Mouse (Mus musculus): ENCODE measurements around the gene Sympk. TPM values are rescaled to one million over a fixed set of nuclear protein-coding genes. Genes with fewer than 3 reads are reported as not detected.

Gene Sympk
- polyA plus RNA-seq, 1 experiment from 2014 or later = 50.8 TPM

GRCm38 (mm10) chr7:19044616-19045015, 20.4 kb downstream of the Sympk start:
- H3K4me2 ChIP-seq (replicated peaks) = no peak overlapping the region
- H3K9me3 ChIP-seq (replicated peaks) = no peaks in the 10 kb centered on the region
- 97% methylated on average over 6 of the region's 6 CpGs for WGBS
- no peak overlapping the region for H3K27ac ChIP-seq
- no peak for ATAC-seq (ENCODE audit: low FRiP score)
- H3K9ac ChIP-seq = no peak overlapping the region
- H3K27me3 ChIP-seq = no peaks in the 10 kb centered on the region
- no peaks in the 10 kb centered on the region for H3K4me1 ChIP-seq
- H3K4me3 ChIP-seq = no peak overlapping the region
- peaks cover 99% of the 10 kb centered on the region for H3K36me3 ChIP-seq

- Histone ChIP-seq H3K4me1 (no peaks in the 10 kb centered on the region), H3K27ac (no peak overlapping the region), H3K4me3 (no peak overlapping the region), H3K9ac (no peak overlapping the region), H3K27me3 (no peaks in the 10 kb centered on the region), H3K9me3 (replicated peaks) (no peaks in the 10 kb centered on the region), H3K36me3 (peaks cover 99% of the 10 kb centered on the region), H3K4me2 (replicated peaks) (no peak overlapping the region)
- peak; percentile 19; the same call in 1 of the 2 replicates for ATAC-seq (ENCODE audit: low FRiP score)
- 93% methylated on average over 11 of the region's 11 CpGs for WGBS
Observed at GRCm38 (mm10) chr7:19046286-19047069, 22.3 kb downstream of the Sympk start.

- Histone ChIP-seq H3K27me3 (no peaks in the 10 kb centered on the region), H3K9ac (peak overlapping the region; percentile 2; the same call in 1 of the 2 replicates), H3K9me3 (replicated peaks) (no peaks in the 10 kb centered on the region), H3K4me1 (no peaks in the 10 kb centered on the region), H3K36me3 (peaks cover 98% of the 10 kb centered on the region), H3K4me2 (replicated peaks) (no peak overlapping the region), H3K27ac (no peak overlapping the region), H3K4me3 (no peak overlapping the region)
- no peak for ATAC-seq (ENCODE audit: low FRiP score)
- WGBS = 91% methylated on average over 14 of the region's 14 CpGs
Observed at GRCm38 (mm10) chr7:19048006-19048527, 23.9 kb downstream of the Sympk start.

- no peak overlapping the region for H3K9ac ChIP-seq
- H3K4me3 ChIP-seq = no peak overlapping the region
- H3K27ac ChIP-seq = no peak overlapping the region
- no peaks in the 10 kb centered on the region for H3K9me3 ChIP-seq (replicated peaks)
- ATAC-seq (ENCODE audit: low FRiP score) = no peak
- no peaks in the 10 kb centered on the region for H3K27me3 ChIP-seq
- 87% methylated on average over 5 of the region's 5 CpGs for WGBS
- H3K36me3 ChIP-seq = peaks cover 87% of the 10 kb centered on the region
- 0 out of 2 replicates have a peak, but pooled peaks cover 2% of the 10 kb centered on the region for H3K4me1 ChIP-seq
- H3K4me2 ChIP-seq (replicated peaks) = no peak overlapping the region
Observed at GRCm38 (mm10) chr7:19049252-19049651, 25.1 kb downstream of the Sympk start.

GRCm38 (mm10) chr7:19050172-19050571, 26.0 kb downstream of the Sympk start:
- ATAC-seq (ENCODE audit: low FRiP score) = no peak
- Histone ChIP-seq H3K4me3 (no peak overlapping the region), H3K36me3 (peaks cover 77% of the 10 kb centered on the region), H3K4me2 (replicated peaks) (no peak overlapping the region), H3K27ac (no peak overlapping the region), H3K27me3 (no peaks in the 10 kb centered on the region), H3K9me3 (replicated peaks) (no peaks in the 10 kb centered on the region), H3K9ac (no peak overlapping the region), H3K4me1 (peaks cover 7% of the 10 kb centered on the region; the same call in 1 of the 2 replicates)
- WGBS = 92% methylated on average over 8 of the region's 8 CpGs

- H3K4me3 ChIP-seq = no peak overlapping the region
- WGBS = 71% methylated on average over 4 of the region's 4 CpGs
- H3K9ac ChIP-seq = no peak overlapping the region
- H3K27me3 ChIP-seq = no peaks in the 10 kb centered on the region
- H3K9me3 ChIP-seq (replicated peaks) = no peaks in the 10 kb centered on the region
- no peak overlapping the region for H3K4me2 ChIP-seq (replicated peaks)
- ATAC-seq (ENCODE audit: low FRiP score) = no peak
- no peak overlapping the region for H3K27ac ChIP-seq
- peaks cover 7% of the 10 kb centered on the region; the same call in 1 of the 2 replicates for H3K4me1 ChIP-seq
- peaks cover 68% of the 10 kb centered on the region for H3K36me3 ChIP-seq
Observed at GRCm38 (mm10) chr7:19051161-19051560, 27.0 kb downstream of the Sympk start.

GRCm38 (mm10) chr7:19052345-19053135, 28.4 kb downstream of the Sympk start:
- no peak overlapping the region; the same call in 1 of the 2 replicates for H3K9ac ChIP-seq
- H3K4me3 ChIP-seq = no peak overlapping the region
- H3K4me1 ChIP-seq = peaks cover 7% of the 10 kb centered on the region; the same call in 1 of the 2 replicates
- H3K4me2 ChIP-seq (replicated peaks) = no peak overlapping the region
- no peak overlapping the region for H3K27ac ChIP-seq
- H3K36me3 ChIP-seq = peaks cover 54% of the 10 kb centered on the region
- no peaks in the 10 kb centered on the region for H3K9me3 ChIP-seq (replicated peaks)
- 92% methylated on average over 15 of the region's 15 CpGs for WGBS
- no peak for ATAC-seq (ENCODE audit: low FRiP score)
- no peaks in the 10 kb centered on the region for H3K27me3 ChIP-seq

- no peaks in the 10 kb centered on the region for H3K9me3 ChIP-seq (replicated peaks)
- peaks cover 7% of the 10 kb centered on the region; the same call in 1 of the 2 replicates for H3K4me1 ChIP-seq
- ATAC-seq (ENCODE audit: low FRiP score) = no peak
- WGBS = 95% methylated on average over 7 of the region's 7 CpGs
- H3K9ac ChIP-seq = no peak overlapping the region; the same call in 1 of the 2 replicates
- H3K36me3 ChIP-seq = peaks cover 48% of the 10 kb centered on the region
- H3K4me3 ChIP-seq = no peak overlapping the region
- no peak overlapping the region for H3K4me2 ChIP-seq (replicated peaks)
- no peaks in the 10 kb centered on the region for H3K27me3 ChIP-seq
- H3K27ac ChIP-seq = no peak overlapping the region
Observed at GRCm38 (mm10) chr7:19053136-19053532, 29.0 kb downstream of the Sympk start.

GRCm38 (mm10) chr7:19054047-19054776, 30.0 kb downstream of the Sympk start, which contains the start of gene Rsph6a:
TSS of gene Rsph6a (plus strand) at chr7:19054690.
- H3K4me2 ChIP-seq (replicated peaks) = peak within 1 kb of the TSS; percentile 42
- peaks cover 7% of the 10 kb centered on the region; the same call in 1 of the 2 replicates for H3K4me1 ChIP-seq
- peak within 1 kb of the TSS; percentile 13 for H3K4me3 ChIP-seq
- H3K27me3 ChIP-seq = no peaks in the 10 kb centered on the region
- 0 out of 2 replicates have a peak within 1 kb of the TSS, but pooled peaks have one; percentile 44 for H3K9ac ChIP-seq
- 28% methylated on average over 33 of the region's 33 CpGs for WGBS
- 0 out of 2 replicates have a peak within 1 kb of the TSS, but pooled peaks have one; percentile 5 for H3K27ac ChIP-seq
- ATAC-seq (ENCODE audit: low FRiP score) = peak; percentile 68
- peaks cover 37% of the 10 kb centered on the region for H3K36me3 ChIP-seq
- H3K9me3 ChIP-seq (replicated peaks) = no peaks in the 10 kb centered on the region

GRCm38 (mm10) chr7:19054777-19055076, 30.6 kb downstream of the Sympk start:
- Histone ChIP-seq H3K4me3 (peak overlapping the region; percentile 13; the same call in 1 of the 2 replicates), H3K4me2 (replicated peaks) (peak overlapping the region; percentile 42), H3K9me3 (replicated peaks) (no peaks in the 10 kb centered on the region), H3K27me3 (no peaks in the 10 kb centered on the region), H3K36me3 (peaks cover 32% of the 10 kb centered on the region), H3K27ac (no peak overlapping the region), H3K9ac (0 out of 2 replicates have a peak overlapping the region, but pooled peaks have one; percentile 44), H3K4me1 (peaks cover 7% of the 10 kb centered on the region; the same call in 1 of the 2 replicates)
- WGBS = 65% methylated on average over 9 of the region's 9 CpGs
- no peak for ATAC-seq (ENCODE audit: low FRiP score)

GRCm38 (mm10) chr7:19055108-19055507, 30.9 kb downstream of the Sympk start:
- Histone ChIP-seq H3K4me1 (peaks cover 7% of the 10 kb centered on the region; the same call in 1 of the 2 replicates), H3K9me3 (replicated peaks) (no peaks in the 10 kb centered on the region), H3K27me3 (no peaks in the 10 kb centered on the region), H3K27ac (no peak overlapping the region), H3K9ac (no peak overlapping the region), H3K4me2 (replicated peaks) (no peak overlapping the region), H3K4me3 (no peak overlapping the region), H3K36me3 (peaks cover 28% of the 10 kb centered on the region)
- WGBS = 92% methylated on average over 8 of the region's 8 CpGs
- ATAC-seq (ENCODE audit: low FRiP score) = peak; percentile 5; the same call in 1 of the 2 replicates

All from hindbrain, embryonic 12.5 days (tissue).